9 mouse cellular contexts compared by ENCODE assay signal in genomic region chr6:53721595-53721994, GRCm38 (mm10).
DNase-seq lines count a peak whose midpoint lies in the region; ATAC-seq and TF ChIP-seq lines count a peak whose summit lies in the region.
"Had no signal": no experiment of that assay in that cellular context is flagged by ENCODE, and none has a peak within 500 bp of the region (broad histone marks: within the 10 kb centered on the region; RNA-seq: fewer than 3 reads in every experiment).

No protein-coding gene starts in this region.

- dilution Hi-C loops in CH12.LX (cut with MboI; ENCODE audit: extremely low pct_ligation_motif_present, extremely low pct_unique_long_range_greater_than_20kb, low sequenced_read_pairs): no loop called here

- TF ChIP-seq RAD21 in CH12.LX (IDR thresholded peaks at IDR 0.05; ENCODE audit: low read depth, low read length): peak; percentile 99

- ATAC-seq in lung, postnatal 0 days: no peak; the same call in 1 of the 2 replicates
- no peak; the same call in 1 of the 2 replicates for ATAC-seq in erythroblast, adult 5-6 weeks (replicated peaks; ENCODE audit: low FRiP score, poor library complexity, severe bottlenecking)

- H3K36me3 ChIP-seq in CH12.LX (replicated peaks in 1 of 2; ENCODE audit: control insufficient read depth in 1 of 2, insufficient read depth in 1 of 2, low read length in 1 of 2): no peaks in the 10 kb centered on the region
- H3K36me3 ChIP-seq in lung, postnatal 0 days (ENCODE audit: insufficient read depth, low read length): no peaks in the 10 kb centered on the region
- H3K36me3 ChIP-seq: liver, embryonic 13.5 days had no signal

- H3K4me2 ChIP-seq in CH12.LX (ENCODE audit: insufficient read depth, low read depth, poor library complexity, severe bottlenecking): no peak overlapping the region
- H3K4me2 ChIP-seq in lung, postnatal 0 days (replicated peaks; ENCODE audit: low read depth, low read length): no peak overlapping the region
- H3K4me2 ChIP-seq: liver, embryonic 13.5 days had no signal

- H3K4me3 ChIP-seq in CH12.LX (replicated peaks in 1 of 3; ENCODE audit: low read depth in 2 of 3, low read length in 2 of 3, poor library complexity in 1 of 3): no peak overlapping the region
- no peak overlapping the region for H3K4me3 ChIP-seq in lung, postnatal 0 days (ENCODE audit: low read depth, low read length)
- H3K4me3 ChIP-seq: liver, embryonic 13.5 days had no signal

- H3K9me3 ChIP-seq in CH12.LX (replicated peaks; ENCODE audit: low read length): no peaks in the 10 kb centered on the region
- no peaks in the 10 kb centered on the region for H3K9me3 ChIP-seq in lung, postnatal 0 days (ENCODE audit: low read length)
- H3K9me3 ChIP-seq: liver, embryonic 13.5 days had no signal

- H3K9ac ChIP-seq in CH12.LX (ENCODE audit: insufficient read depth, low read depth): no peak overlapping the region
- no peak overlapping the region for H3K9ac ChIP-seq in lung, postnatal 0 days (replicated peaks; ENCODE audit: low read depth)
- H3K9ac ChIP-seq: liver, embryonic 13.5 days had no signal

- no peak for TF ChIP-seq POLR2A in CH12.LX (IDR thresholded peaks at IDR 0.05; ENCODE audit: low read depth, low read length)

- TF ChIP-seq CTCF in CH12.LX (conservative IDR thresholded peaks at IDR 0.05 in 1 of 2, IDR thresholded peaks at IDR 0.05 in 1 of 2; ENCODE audit: low read depth in 2 of 2, low read length in 2 of 2): peak; percentile 93 to 95
- peak; percentile 97 for TF ChIP-seq CTCF in lung, postnatal 0 days (IDR thresholded peaks at IDR 0.05)

- no peak for TF ChIP-seq EP300 in CH12.LX (IDR thresholded peaks at IDR 0.05; ENCODE audit: low read length)
- no peak for TF ChIP-seq EP300 in lung, postnatal 0 days (IDR thresholded peaks at IDR 0.05)

- H3K27me3 ChIP-seq in CH12.LX (replicated peaks): no peaks in the 10 kb centered on the region
- 0 out of 2 replicates have a peak, but pooled peaks cover 3% of the 10 kb centered on the region for H3K27me3 ChIP-seq in lung, postnatal 0 days (replicated peaks; ENCODE audit: insufficient read depth, low read length)
- H3K27me3 ChIP-seq: liver, embryonic 13.5 days had no signal

- peaks cover 0 to 4% of the 10 kb centered on the region in 2 experiments; a peak in 1 of 4 replicates for H3K4me1 ChIP-seq in CH12.LX (ENCODE audit: control insufficient read depth in 1 of 2, insufficient read depth in 2 of 2)
- H3K4me1 ChIP-seq in lung, postnatal 0 days (ENCODE audit: insufficient read depth, low read depth, low read length): no peaks in the 10 kb centered on the region
- H3K4me1 ChIP-seq: liver, embryonic 13.5 days had no signal

- peak; percentile 75 for DNase-seq in CH12.LX (ENCODE audit: extremely low read depth)
- DNase-seq in adrenal gland, postnatal 10 days: peak; percentile 85
- peak; percentile 42 for DNase-seq in embryo, embryonic 11.5 days (ENCODE audit: low read depth, low spot score)
- DNase-seq in heart, adult 18-20 months: peak; percentile 53 to 86
- peak; percentile 75 for DNase-seq in layer of hippocampus, adult 11-12 months (ENCODE audit: low spot score)
- peak; percentile 54 for DNase-seq in lung, postnatal 0 days (ENCODE audit: low spot score)
- peak; percentile 67 for DNase-seq in right cerebral cortex, postnatal 14 days
- DNase-seq: liver, embryonic 13.5 days had no signal

- in situ Hi-C loops in CH12.LX (cut with MboI; ENCODE audit: low pct_ligation_motif_present, low pct_unique_long_range_greater_than_20kb, low sequenced_read_pairs): loop anchor here (5.0 to 25.0 kb wide), 2 partner anchors 84 to 434 kb away; partner anchors contain the start of gene Creb5

- WGBS in lung, postnatal 0 days: 10% methylated on average over 9 of the region's 9 CpGs

- no peak overlapping the region for H3K27ac ChIP-seq in CH12.LX (ENCODE audit: insufficient read depth, low read depth)
- no peak overlapping the region for H3K27ac ChIP-seq in lung, postnatal 0 days (ENCODE audit: low read length)
- H3K27ac ChIP-seq: liver, embryonic 13.5 days had no signal

- no peaks in the 10 kb centered on the region for H3K79me2 ChIP-seq in CH12.LX (replicated peaks; ENCODE audit: control insufficient read depth, extremely low read depth, insufficient read depth, poor library complexity, severe bottlenecking)

TF ChIP-seq in CH12.LX, 34 proteins besides CTCF, POLR2A, EP300 and RAD21:
- TF ChIP-seq CHD1 (IDR thresholded peaks at IDR 0.05; ENCODE audit: low read depth, low read length) (no peak), MXI1 (IDR thresholded peaks at IDR 0.05; ENCODE audit: low read depth, low read length) (no peak), JUND (conservative IDR thresholded peaks at IDR 0.05; ENCODE audit: low read depth, low read length) (0 out of 2 replicates have a peak, but pooled peaks have one; percentile 22), BHLHE40 (IDR thresholded peaks at IDR 0.05; ENCODE audit: low read depth, low read length) (peak; percentile 48), IRF4 (IDR thresholded peaks at IDR 0.05; ENCODE audit: low read depth, low read length) (peak; percentile 79), USF2 (conservative IDR thresholded peaks at IDR 0.05; ENCODE audit: low read depth, low read length) (no peak), MYC (IDR thresholded peaks at IDR 0.05; ENCODE audit: low read depth, low read length) (peak; percentile 52; the same call in 1 of the 2 replicates), POLR2AphosphoS2 (IDR thresholded peaks at IDR 0.05; ENCODE audit: low read depth, low read length) (no peak), MAX (IDR thresholded peaks at IDR 0.05; ENCODE audit: low read length) (0 out of 2 replicates have a peak, but pooled peaks have one; percentile 24), ELF1 (IDR thresholded peaks at IDR 0.05; ENCODE audit: low read depth, low read length) (peak; percentile 54), ZC3H11A (IDR thresholded peaks at IDR 0.05; ENCODE audit: low read depth, low read length) (peak; percentile 98), ZMIZ1 (IDR thresholded peaks at IDR 0.05; ENCODE audit: low read depth, low read length) (no peak), ZNF384 (IDR thresholded peaks at IDR 0.05; ENCODE audit: low read depth, low read length) (no peak), SMC3 (IDR thresholded peaks at IDR 0.05; ENCODE audit: low read depth, low read length) (peak; percentile 99), MAFK (IDR thresholded peaks at IDR 0.05; ENCODE audit: insufficient replicate concordance, low read length) (peak; percentile 5; the same call in 1 of the 2 replicates), PAX5 (IDR thresholded peaks at IDR 0.05; ENCODE audit: low read length) (no peak), TBP (conservative IDR thresholded peaks at IDR 0.05; ENCODE audit: low read depth, low read length) (no peak), MEF2A (IDR thresholded peaks at IDR 0.05; ENCODE audit: borderline replicate concordance, low read depth, low read length) (peak; percentile 50), ZKSCAN1 (IDR thresholded peaks at IDR 0.05; ENCODE audit: borderline replicate concordance, low read depth, low read length) (no peak), NRF1 (IDR thresholded peaks at IDR 0.05; ENCODE audit: low read depth, low read length) (0 out of 2 replicates have a peak, but pooled peaks have one; percentile 17), ETS1 (conservative IDR thresholded peaks at IDR 0.05; ENCODE audit: low read depth, low read length) (peak; percentile 39), TCF12 (IDR thresholded peaks at IDR 0.05; ENCODE audit: low read depth, low read length) (peak; percentile 63; the same call in 1 of the 2 replicates), GABPA (IDR thresholded peaks at IDR 0.05; ENCODE audit: insufficient replicate concordance, low read depth, low read length) (no peak), NELFE (IDR thresholded peaks at IDR 0.05; ENCODE audit: low read depth, low read length) (peak; percentile 60; the same call in 1 of the 2 replicates), HCFC1 (IDR thresholded peaks at IDR 0.05; ENCODE audit: low read depth, low read length) (no peak), RCOR1 (conservative IDR thresholded peaks at IDR 0.05; ENCODE audit: low read depth, low read length) (no peak), CHD2 (IDR thresholded peaks at IDR 0.05; ENCODE audit: low read length) (no peak; the same call in 1 of the 2 replicates), E2F4 (IDR thresholded peaks at IDR 0.05; ENCODE audit: insufficient replicate concordance, low read depth, low read length) (peak; percentile 43; the same call in 1 of the 2 replicates), SIN3A (IDR thresholded peaks at IDR 0.05; ENCODE audit: low read length) (no peak), JUN (IDR thresholded peaks at IDR 0.05; ENCODE audit: insufficient read depth, low read depth, low read length) (no peak), KAT2A (IDR thresholded peaks at IDR 0.05; ENCODE audit: insufficient replicate concordance, low read length) (no peak), MAZ (IDR thresholded peaks at IDR 0.05; ENCODE audit: low read depth, low read length) (no peak), USF1 (IDR thresholded peaks at IDR 0.05; ENCODE audit: low read depth, low read length) (no peak), UBTF (IDR thresholded peaks at IDR 0.05; ENCODE audit: low read depth, low read length) (no peak)
